Mouse (Mus musculus) CH12.LX (cell line): ENCODE results near the gene Lca5l. TPM values are rescaled to one million over a fixed set of nuclear protein-coding genes. Genes with fewer than 3 reads are reported as not detected.

ENCODE experiments used
- DNase-seq: peaks from one replicate; pipeline ENCODE4 v3.0.0-alpha.2; 2013; ENCODE audit errors: extremely low read depth
- H3K27ac ChIP-seq: 2 replicates; pipeline ENCODE4 v1.5.1; 2012; ENCODE audit warnings: low read depth, mild to moderate bottlenecking, control low read depth, moderate library complexity; ENCODE audit not compliant: insufficient read depth
- H3K27me3 ChIP-seq: replicated peaks from 2 replicates; pipeline ENCODE3; 2012; ENCODE audit warnings: inconsistent platforms
- H3K36me3 ChIP-seq, 2 experiments: replicated peaks in 1 of 2; 2 replicates each; pipeline versions ENCODE3 to v1.6.1; 2012; ENCODE audit warnings: inconsistent platforms in 1 of 2, low read length in 1 of 2, mild to moderate bottlenecking in 1 of 2, mixed read lengths in 1 of 2, moderate library complexity in 1 of 2; ENCODE audit not compliant: control insufficient read depth in 1 of 2, insufficient read depth in 1 of 2
- H3K4me1 ChIP-seq, 2 experiments: 2 replicates each; pipeline ENCODE4 v1.6.1; 2012; ENCODE audit warnings: inconsistent platforms in 1 of 2, moderate library complexity in 1 of 2; ENCODE audit not compliant: insufficient read depth in 2 of 2, control insufficient read depth in 1 of 2
- H3K4me2 ChIP-seq: 2 replicates; pipeline ENCODE4 v1.6.1; 2012; ENCODE audit warnings: low read depth, mild to moderate bottlenecking, control low read depth; ENCODE audit not compliant: poor library complexity, insufficient read depth, severe bottlenecking
- H3K4me3 ChIP-seq, 3 experiments: fragments of 150-350 bp in 1 of 3; sonication (generic) in 1 of 3; replicated peaks in 1 of 3; 2 replicates each; pipeline versions ENCODE3 to v1.5.1; 2011 to 2012; ENCODE audit warnings: low read depth in 2 of 3, low read length in 2 of 3, mild to moderate bottlenecking in 2 of 3, moderate library complexity in 2 of 3, control low read depth in 1 of 3, improper control_type of control experiment in 1 of 3, inconsistent platforms in 1 of 3, mixed read lengths in 1 of 3; ENCODE audit not compliant: poor library complexity in 1 of 3
- H3K79me2 ChIP-seq: replicated peaks from 2 replicates; pipeline ENCODE4 v1.6.1; 2012; ENCODE audit warnings: mild to moderate bottlenecking, moderate library complexity; ENCODE audit not compliant: control insufficient read depth, poor library complexity, insufficient read depth, severe bottlenecking; ENCODE audit errors: extremely low read depth
- H3K9ac ChIP-seq: 2 replicates; pipeline ENCODE4 v1.6.1; 2012; ENCODE audit warnings: low read depth, mild to moderate bottlenecking, control low read depth, moderate library complexity; ENCODE audit not compliant: insufficient read depth
- H3K9me3 ChIP-seq: replicated peaks from 2 replicates; pipeline ENCODE3; 2012; ENCODE audit warnings: low read length, inconsistent platforms, mixed read lengths
- BHLHE40 ChIP-seq: IDR thresholded peaks from 2 replicates; pipeline ENCODE4 v1.6.1; 2011; ENCODE audit warnings: mild to moderate bottlenecking, low read depth, low read length, improper control_type of control experiment
- CHD1 ChIP-seq: IDR thresholded peaks from 2 replicates; pipeline ENCODE4 v1.6.1; 2012; ENCODE audit warnings: low read depth, low read length, improper control_type of control experiment, inconsistent platforms
- CHD2 ChIP-seq: IDR thresholded peaks from 2 replicates; pipeline ENCODE4 v1.6.1; 2011; ENCODE audit warnings: low read length, improper control_type of control experiment
- CTCF ChIP-seq, 2 experiments: IDR thresholded peaks in 1 of 2; conservative IDR thresholded peaks in 1 of 2; 2 replicates each; pipeline ENCODE4 v1.5.1; 2011 to 2012; ENCODE audit warnings: low read depth in 2 of 2, low read length in 2 of 2, improper control_type of control experiment in 1 of 2, inconsistent platforms in 1 of 2, mild to moderate bottlenecking in 1 of 2, moderate library complexity in 1 of 2
- E2F4 ChIP-seq: IDR thresholded peaks from 2 replicates; pipeline ENCODE4 v1.6.1; 2011; ENCODE audit warnings: low read depth, low read length, improper control_type of control experiment; ENCODE audit not compliant: insufficient replicate concordance
- EP300 ChIP-seq: IDR thresholded peaks from 2 replicates; pipeline ENCODE4 v1.6.1; 2011; ENCODE audit warnings: low read length, improper control_type of control experiment
- ETS1 ChIP-seq: conservative IDR thresholded peaks from 2 replicates; pipeline ENCODE4 v1.6.1; 2012; ENCODE audit warnings: low read depth, mild to moderate bottlenecking, inconsistent platforms, low read length, improper control_type of control experiment, moderate library complexity
- GABPA ChIP-seq: IDR thresholded peaks from 2 replicates; pipeline ENCODE4 v1.6.1; 2012; ENCODE audit warnings: low read depth, low read length, improper control_type of control experiment, inconsistent platforms; ENCODE audit not compliant: insufficient replicate concordance
- JUND ChIP-seq: conservative IDR thresholded peaks from 2 replicates; pipeline ENCODE4 v1.6.1; 2011; ENCODE audit warnings: low read depth, low read length, improper control_type of control experiment
- MAFK ChIP-seq: IDR thresholded peaks from 2 replicates; pipeline ENCODE4 v1.6.1; 2011; ENCODE audit warnings: low read length, improper control_type of control experiment; ENCODE audit not compliant: insufficient replicate concordance
- MAZ ChIP-seq: IDR thresholded peaks from 2 replicates; pipeline ENCODE4 v1.6.1; 2012; ENCODE audit warnings: low read depth, mild to moderate bottlenecking, inconsistent platforms, low read length, improper control_type of control experiment, moderate library complexity
- MEF2A ChIP-seq: IDR thresholded peaks from 2 replicates; pipeline ENCODE4 v1.6.1; 2014; ENCODE audit warnings: low read depth, mild to moderate bottlenecking, inconsistent platforms, low read length, improper control_type of control experiment, borderline replicate concordance
- MXI1 ChIP-seq: IDR thresholded peaks from 2 replicates; pipeline ENCODE4 v1.6.1; 2011; ENCODE audit warnings: mild to moderate bottlenecking, low read depth, low read length, improper control_type of control experiment
- MYC ChIP-seq: IDR thresholded peaks from 2 replicates; pipeline ENCODE4 v1.6.1; 2011; ENCODE audit warnings: low read depth, mild to moderate bottlenecking, improper control_type of control experiment, low read length
- NRF1 ChIP-seq: IDR thresholded peaks from 2 replicates; pipeline ENCODE4 v1.6.1; 2014; ENCODE audit warnings: low read depth, mild to moderate bottlenecking, inconsistent platforms, low read length, improper control_type of control experiment, moderate library complexity
- PAX5 ChIP-seq: IDR thresholded peaks from 2 replicates; pipeline ENCODE4 v1.6.1; 2012; ENCODE audit warnings: low read length, inconsistent platforms, mixed read lengths
- POLR2AphosphoS2 ChIP-seq: IDR thresholded peaks from 2 replicates; pipeline ENCODE4 v1.6.1; 2011; ENCODE audit warnings: low read depth, low read length, improper control_type of control experiment
- RAD21 ChIP-seq: IDR thresholded peaks from 2 replicates; pipeline ENCODE4 v1.6.1; 2011; ENCODE audit warnings: low read depth, mild to moderate bottlenecking, low read length, improper control_type of control experiment, moderate library complexity
- RCOR1 ChIP-seq: conservative IDR thresholded peaks from 2 replicates; pipeline ENCODE4 v1.6.1; 2012; ENCODE audit warnings: low read depth, mild to moderate bottlenecking, inconsistent platforms, low read length, improper control_type of control experiment
- TBP ChIP-seq: conservative IDR thresholded peaks from 2 replicates; pipeline ENCODE4 v1.6.1; 2011; ENCODE audit warnings: low read depth, low read length, improper control_type of control experiment
- TCF12 ChIP-seq: IDR thresholded peaks from 2 replicates; pipeline ENCODE4 v1.6.1; 2014; ENCODE audit warnings: low read depth, mild to moderate bottlenecking, inconsistent platforms, low read length, improper control_type of control experiment
- UBTF ChIP-seq: IDR thresholded peaks from 2 replicates; pipeline ENCODE4 v1.6.1; 2012; ENCODE audit warnings: low read depth, mild to moderate bottlenecking, inconsistent platforms, low read length, improper control_type of control experiment, moderate library complexity
- USF2 ChIP-seq: conservative IDR thresholded peaks from 2 replicates; pipeline ENCODE4 v1.6.1; 2011; ENCODE audit warnings: low read depth, low read length, improper control_type of control experiment
- ZC3H11A ChIP-seq: IDR thresholded peaks from 2 replicates; pipeline ENCODE4 v1.6.1; 2012; ENCODE audit warnings: low read depth, mild to moderate bottlenecking, inconsistent platforms, low read length, improper control_type of control experiment
- ZKSCAN1 ChIP-seq: IDR thresholded peaks from 2 replicates; pipeline ENCODE4 v1.6.1; 2012; ENCODE audit warnings: low read depth, inconsistent platforms, low read length, improper control_type of control experiment, borderline replicate concordance
- ZMIZ1 ChIP-seq: IDR thresholded peaks from 2 replicates; pipeline ENCODE4 v1.6.1; 2012; ENCODE audit warnings: low read depth, mild to moderate bottlenecking, inconsistent platforms, low read length, improper control_type of control experiment
- ZNF384 ChIP-seq: IDR thresholded peaks from 2 replicates; pipeline ENCODE4 v1.6.1; 2012; ENCODE audit warnings: low read depth, low read length, improper control_type of control experiment, inconsistent platforms
- dilution Hi-C: fragments of 300-500 bp; cut with MboI; formaldehyde crosslinking; loops from 2 replicates; pipeline ENCODE4 v1.14.3; 2020; ENCODE audit warnings: low sequenced_read_pairs; ENCODE audit not compliant: extremely low pct_unique_long_range_greater_than_20kb, extremely low pct_ligation_motif_present
- in situ Hi-C: fragments of 300-500 bp; cut with MboI; formaldehyde crosslinking; loops from 3 replicates; pipeline ENCODE4 v1.14.3; 2019; ENCODE audit warnings: low sequenced_read_pairs, low pct_ligation_motif_present, low pct_unique_long_range_greater_than_20kb, mixed read lengths
- polyA plus RNA-seq: library from polyadenylated mRNA; unstranded; fragments of >175 nt; gene quantifications from 2 replicates; pipeline ENCODE4 v1.2.1, GENCODE M21; 2012; ENCODE audit warnings: low read depth; ENCODE audit not compliant: insufficient read length
- total RNA-seq, 2 experiments: library from RNA; depleted of rRNA; stranded (reverse); fragments of 300-350 nt in 1 of 2; fragments of >200 nt in 1 of 2; gene quantifications; 2 replicates each; pipeline ENCODE4 v1.2.3; 2012 to 2014

Lca5l gene
- total and polyA plus RNA-seq, 3 experiments: 0.04 to 0.33 TPM; not detected in 1

DNA sequence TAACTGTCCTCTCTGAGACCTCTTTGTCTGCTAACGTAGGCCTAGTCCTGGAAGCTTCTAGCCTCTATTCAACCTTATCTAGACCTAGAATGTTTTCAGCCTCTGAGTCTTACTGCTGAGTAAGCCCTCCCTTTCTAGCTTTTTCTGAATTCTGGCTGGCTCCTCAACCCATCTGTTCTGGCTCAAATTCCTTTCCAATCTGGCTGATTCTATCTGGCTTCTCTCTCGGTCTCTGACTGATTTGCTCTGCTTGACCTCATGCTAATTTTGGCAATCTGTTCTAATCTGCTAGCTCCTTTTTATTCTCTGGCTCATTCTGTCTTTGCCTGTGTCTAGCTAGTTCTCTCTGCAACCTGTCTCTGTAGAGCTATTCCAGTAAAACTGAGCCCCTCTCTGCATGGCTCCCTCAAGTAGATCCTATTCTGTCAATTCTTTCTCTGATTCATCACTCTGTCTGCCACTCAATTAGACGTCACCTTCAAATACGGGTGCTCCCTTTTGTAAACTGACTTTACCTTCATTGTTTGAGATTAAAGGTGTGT lies 26.3 kb downstream of the Lca5l start:
- Histone ChIP-seq H3K27ac (no peak overlapping the region), H3K9ac (no peak overlapping the region), H3K4me3 (no peak overlapping the region), H3K27me3 (no peaks in the 10 kb centered on the region), H3K36me3 (peaks cover 0 to 9% of the 10 kb centered on the region in 2 experiments), H3K79me2 (no peaks in the 10 kb centered on the region), H3K4me1 (no peaks in the 10 kb centered on the region), H3K4me2 (no peak overlapping the region), H3K9me3 (no peaks in the 10 kb centered on the region)
- in situ Hi-C loops: no loop called here
- DNase-seq: no peak
- TF ChIP-seq ZC3H11A: no peak
- no peak for TF ChIP-seq MXI1
- TF ChIP-seq POLR2AphosphoS2: no peak
- no peak for TF ChIP-seq PAX5
- no peak for TF ChIP-seq NRF1
- TF ChIP-seq TCF12: no peak
- no peak for TF ChIP-seq RAD21
- no peak for TF ChIP-seq GABPA
- TF ChIP-seq RCOR1: no peak
- TF ChIP-seq UBTF: no peak
- no peak for TF ChIP-seq EP300
- no peak for TF ChIP-seq E2F4
- TF ChIP-seq BHLHE40: no peak
- TF ChIP-seq MAZ: no peak
- TF ChIP-seq ZMIZ1: no peak
- TF ChIP-seq ZKSCAN1: no peak
- TF ChIP-seq CHD2: no peak
- TF ChIP-seq ETS1: no peak
- dilution Hi-C loops: no loop called here

DNA sequence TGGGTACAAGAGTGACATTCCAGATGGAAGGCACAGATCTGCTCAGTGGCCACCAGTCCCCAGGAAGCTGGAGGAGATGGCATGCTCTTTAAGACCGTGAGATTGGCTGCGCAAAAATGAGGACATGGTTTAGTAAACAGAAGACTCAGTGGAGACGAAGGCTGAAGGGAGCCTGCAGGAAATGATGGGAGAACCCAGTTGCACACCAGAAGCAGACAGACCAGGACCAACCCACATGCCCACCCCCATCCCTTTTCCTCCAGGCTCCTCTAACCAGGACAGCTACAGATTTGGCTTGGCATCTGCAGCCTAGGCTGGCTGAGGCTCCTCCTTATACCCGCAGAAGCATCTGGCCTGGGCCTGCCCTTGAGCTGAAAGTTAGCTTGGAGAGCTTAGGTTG lies 30.7 kb downstream of the Lca5l start:
- no peaks in the 10 kb centered on the region for H3K27me3 ChIP-seq
- in situ Hi-C loops (no loop called here), dilution Hi-C loops (no loop called here)
- no peaks in the 10 kb centered on the region for H3K79me2 ChIP-seq
- peaks cover 11 to 47% of the 10 kb centered on the region in 2 experiments for H3K36me3 ChIP-seq
- no peak overlapping the region for H3K4me3 ChIP-seq
- H3K4me2 ChIP-seq: no peak overlapping the region
- H3K4me1 ChIP-seq: no peaks in the 10 kb centered on the region
- no peak overlapping the region for H3K27ac ChIP-seq
- TF ChIP-seq ZNF384: no peak
- no peak for TF ChIP-seq CTCF (conservative IDR thresholded peaks at IDR 0.05 in 1 of 2, IDR thresholded peaks at IDR 0.05 in 1 of 2; ENCODE audit: low read depth in 2 of 2, low read length in 2 of 2)
- no peak for TF ChIP-seq UBTF
- TF ChIP-seq USF2: no peak
- no peak for TF ChIP-seq POLR2AphosphoS2
- TF ChIP-seq MAFK: no peak
- TF ChIP-seq RCOR1: no peak
- TF ChIP-seq NRF1: no peak
- TF ChIP-seq TBP: no peak
- TF ChIP-seq JUND: no peak
- no peak for TF ChIP-seq EP300
- no peak for TF ChIP-seq GABPA
- no peak for TF ChIP-seq ETS1
- no peak for TF ChIP-seq MEF2A
- TF ChIP-seq MYC: no peak
- TF ChIP-seq MXI1: no peak
- no peak for TF ChIP-seq CHD1
- DNase-seq: no peak
- H3K9ac ChIP-seq: no peak overlapping the region
- no peaks in the 10 kb centered on the region for H3K9me3 ChIP-seq
